Mouse (Mus musculus) liver, embryonic 14.5 days (tissue): ENCODE measurements around the gene Urad. TPM values are rescaled to one million over a fixed set of nuclear protein-coding genes. Genes with fewer than 3 reads are reported as not detected.
A peak's percentile ranks its signal among the peaks of the same experiment; 100 is the strongest.

Experiments
- ATAC-seq: fragments of 200-750 bp; cut with Nextera tagmentation; 2 replicates; pipeline ENCODE4 v1.8.0; 2017; ENCODE audit warnings: moderate number of reproducible peaks, mild to moderate bottlenecking, moderate library complexity; ENCODE audit not compliant: insufficient read depth
- DNase-seq, 3 experiments: peaks; one replicate each; pipeline ENCODE4 v3.0.0-alpha.2; 2012 to 2013; ENCODE audit warnings: low read depth in 3 of 3, low spot score in 3 of 3
- H3K27ac ChIP-seq: fragments of 300-500 bp; sonication (generic); 2 replicates; pipeline ENCODE4 v1.5.1; 2014; ENCODE audit warnings: moderate library complexity, mild to moderate bottlenecking, control low read depth, inconsistent platforms
- H3K27me3 ChIP-seq: fragments of 300-500 bp; sonication (generic); 2 replicates; pipeline ENCODE4 v1.6.1; 2014; ENCODE audit warnings: mild to moderate bottlenecking, low read length, moderate library complexity; ENCODE audit not compliant: control insufficient read depth, insufficient read depth
- H3K36me3 ChIP-seq: fragments of 300-500 bp; sonication (generic); replicated peaks from 2 replicates; pipeline ENCODE4 v1.6.1; 2014; ENCODE audit warnings: low read depth; ENCODE audit not compliant: control insufficient read depth, insufficient read depth
- H3K4me1 ChIP-seq, 2 experiments: fragments of 200-500 bp in 1 of 2; fragments of 300-500 bp in 1 of 2; sonication (generic) in 1 of 2; replicated peaks; 2 replicates each; pipeline ENCODE4 v1.6.1; 2012 to 2014; ENCODE audit warnings: antibody characterized with exemption in 1 of 2, inconsistent platforms in 1 of 2, low read length in 1 of 2; ENCODE audit not compliant: control insufficient read depth in 2 of 2, insufficient read depth in 2 of 2
- H3K4me2 ChIP-seq: fragments of 300-500 bp; sonication (generic); 2 replicates; pipeline ENCODE4 v1.6.1; 2014; ENCODE audit warnings: low read depth, mild to moderate bottlenecking, control low read depth, moderate library complexity
- H3K4me3 ChIP-seq, 2 experiments: fragments of 200-500 bp in 1 of 2; fragments of 300-500 bp in 1 of 2; sonication (generic) in 1 of 2; 2 replicates each; pipeline ENCODE4 v1.5.1; 2012 to 2014; ENCODE audit warnings: low read depth in 2 of 2, low read length in 2 of 2, mild to moderate bottlenecking in 2 of 2, control low read depth in 1 of 2, inconsistent platforms in 1 of 2, moderate library complexity in 1 of 2; ENCODE audit not compliant: insufficient read depth in 1 of 2
- H3K9ac ChIP-seq: fragments of 300-500 bp; sonication (generic); replicated peaks from 2 replicates; pipeline ENCODE4 v1.6.1; 2014; ENCODE audit warnings: mild to moderate bottlenecking, control low read depth, moderate library complexity
- H3K9me3 ChIP-seq: fragments of 300-500 bp; sonication (generic); 2 replicates; pipeline ENCODE4 v1.6.1; 2016; ENCODE audit warnings: low read length, mixed read lengths; ENCODE audit not compliant: control insufficient read depth
- CTCF ChIP-seq: IDR thresholded peaks from 2 replicates; pipeline ENCODE4 v1.5.1; 2016; ENCODE audit warnings: antibody characterized with exemption, low read depth, control low read depth
- EP300 ChIP-seq: IDR thresholded peaks from 2 replicates; pipeline ENCODE4 v1.6.1; 2016; ENCODE audit warnings: antibody characterized with exemption, low read depth
- WGBS: fragments of 180-500 bp; shearing (Covaris S2); extraction: QIAGEN DNeasy Blood & Tissue Kit; methylation state at CpG from one replicate; pipeline ENCODE4 v1.1.7; 2014; ENCODE audit not compliant: insufficient replicate concordance; 5-methylcytosine and 5-hydroxymethylcytosine counted together
- polyA plus RNA-seq, 2 experiments: library from polyadenylated mRNA; depleted of rRNA in 1 of 2; stranded (reverse) in 1 of 2; unstranded in 1 of 2; fragments of >200 nt; fragmentation: Nextera tagmentation in 1 of 2; extraction: Ambion mirVana in 1 of 2; gene quantifications; 2 replicates each; pipeline versions ENCODE4 v1.2.1 to v1.2.3; 2012 to 2014

Gene Urad
- polyA plus RNA-seq, 2 experiments = 0.30 to 1.1 TPM

GRCm38 (mm10) chr5:147358481-147358880 lies 36.2 kb upstream of the Urad start:
- TF ChIP-seq CTCF = no peak
- no peak for TF ChIP-seq EP300
- no peak overlapping the region for H3K4me3 ChIP-seq
- no peaks in the 10 kb centered on the region for H3K36me3 ChIP-seq
- H3K27ac ChIP-seq = no peak overlapping the region
- H3K4me2 ChIP-seq = no peak overlapping the region
- H3K27me3 ChIP-seq = no peaks in the 10 kb centered on the region
- no peaks in the 10 kb centered on the region for H3K4me1 ChIP-seq
- 78% methylated on average over 11 of the region's 11 CpGs for WGBS
- no peaks in the 10 kb centered on the region for H3K9me3 ChIP-seq
- DNase-seq = no peak
- H3K9ac ChIP-seq = no peak overlapping the region
- no peak for ATAC-seq

- WGBS = 39% methylated on average over 3 of the region's 3 CpGs
- Histone ChIP-seq H3K4me2 (no peak overlapping the region), H3K9me3 (no peaks in the 10 kb centered on the region), H3K36me3 (no peaks in the 10 kb centered on the region), H3K27me3 (no peaks in the 10 kb centered on the region), H3K27ac (no peak overlapping the region), H3K9ac (no peak overlapping the region), H3K4me3 (no peak overlapping the region), H3K4me1 (no peaks in the 10 kb centered on the region)
- ATAC-seq (no peak), DNase-seq (peak in 2 of 3 experiments; percentile 9 to 24)
- TF ChIP-seq EP300 (no peak), CTCF (peak; percentile 92)
Measured at GRCm38 (mm10) chr5:147357536-147357935, 35.3 kb upstream of the Urad start.

- Histone ChIP-seq H3K27ac (no peak overlapping the region), H3K9ac (no peak overlapping the region), H3K4me3 (no peak overlapping the region), H3K4me1 (no peaks in the 10 kb centered on the region), H3K4me2 (no peak overlapping the region), H3K27me3 (no peaks in the 10 kb centered on the region), H3K9me3 (no peaks in the 10 kb centered on the region), H3K36me3 (no peaks in the 10 kb centered on the region)
- 74% methylated on average over 13 of the region's 13 CpGs for WGBS
- TF ChIP-seq CTCF (no peak), EP300 (no peak)
- ATAC-seq (no peak), DNase-seq (no peak)
Measured at GRCm38 (mm10) chr5:147356260-147357055, 34.2 kb upstream of the Urad start.

- Histone ChIP-seq H3K9me3 (no peaks in the 10 kb centered on the region), H3K27me3 (no peaks in the 10 kb centered on the region), H3K27ac (no peak overlapping the region), H3K9ac (no peak overlapping the region), H3K4me2 (no peak overlapping the region), H3K36me3 (no peaks in the 10 kb centered on the region), H3K4me3 (no peak overlapping the region), H3K4me1 (no peaks in the 10 kb centered on the region)
- 56% methylated on average over 3 of the region's 3 CpGs for WGBS
- no peak for TF ChIP-seq EP300
- no peak for TF ChIP-seq CTCF
- no peak for ATAC-seq
- no peak for DNase-seq
Measured at GRCm38 (mm10) chr5:147355788-147356187, 33.5 kb upstream of the Urad start.

- WGBS = 59% methylated on average over 8 of the region's 8 CpGs
- Histone ChIP-seq H3K36me3 (no peaks in the 10 kb centered on the region), H3K9me3 (no peaks in the 10 kb centered on the region), H3K9ac (no peak overlapping the region), H3K27me3 (no peaks in the 10 kb centered on the region), H3K4me2 (no peak overlapping the region), H3K4me3 (no peak overlapping the region), H3K4me1 (no peaks in the 10 kb centered on the region), H3K27ac (no peak overlapping the region)
- DNase-seq (no peak), ATAC-seq (no peak)
- TF ChIP-seq EP300 (no peak), CTCF (no peak)
Measured at GRCm38 (mm10) chr5:147354985-147355384, 32.7 kb upstream of the Urad start.
